Mouse (Mus musculus) left cerebral cortex, postnatal 25 days (tissue): Measurements from ENCODE around the gene Kif5c. TPM values are rescaled to one million over a fixed set of nuclear protein-coding genes. Genes with fewer than 3 reads are reported as not detected.

Experiments used
- DNase-seq, 2 experiments: peaks; one replicate each; pipeline ENCODE4 v3.0.0; 2022; ENCODE audit warnings: low spot score in 2 of 2, mixed read lengths in 1 of 2
- intact Hi-C: fragments of 180-260 bp; cut with DNase I; formaldehyde crosslinking; loops from one replicate; pipeline ENCODE4 v1.15.1; 2025
- total RNA-seq, 2 experiments: library from RNA; stranded (reverse); gene quantifications; 2 replicates each; pipeline ENCODE4 v1.2.3; 2021

Gene Kif5c
- total RNA-seq, 2 experiments from 2014 or later: 577 to 597 TPM

- intact Hi-C loops: loop anchor here (2.0 to 5.0 kb wide), 4 partner anchors 49 to 167 kb away; no protein-coding TSS in a partner anchor
- DNase-seq: peak in 1 of 2 experiments; percentile 41
These were observed 823 bp downstream of the Kif5c start for GRCm38 (mm10) chr2:49619719-49620522.

GRCm38 (mm10) chr2:49620626-49621117, 1.6 kb downstream of the Kif5c start:
- DNase-seq: peak; percentile 56 to 60
- intact Hi-C loops: loop anchor here (5.0 kb wide), 2 partner anchors 92 to 107 kb away; no protein-coding TSS in a partner anchor

- DNase-seq: peak in 1 of 2 experiments; percentile 29
- intact Hi-C loops: loop anchor here (5.0 kb wide), 2 partner anchors 91 to 106 kb away; no protein-coding TSS in a partner anchor
These were observed 2.1 kb downstream of the Kif5c start for GRCm38 (mm10) chr2:49621234-49621633.

- DNase-seq: peak in 1 of 2 experiments; percentile 72
- intact Hi-C loops: no loop called here
These were observed 6.5 kb downstream of the Kif5c start for GRCm38 (mm10) chr2:49625581-49625980.

- intact Hi-C loops: no loop called here
- no peak for DNase-seq
These were observed 8.5 kb downstream of the Kif5c start for GRCm38 (mm10) chr2:49627611-49628010.

- peak in 1 of 2 experiments; percentile 39 for DNase-seq
- intact Hi-C loops: no loop called here
These were observed 9.1 kb downstream of the Kif5c start for GRCm38 (mm10) chr2:49628094-49628705.

- DNase-seq: no peak
- intact Hi-C loops: no loop called here
These were observed 10.1 kb downstream of the Kif5c start for GRCm38 (mm10) chr2:49629181-49629580.

- intact Hi-C loops: no loop called here
- DNase-seq: no peak
These were observed 11.5 kb downstream of the Kif5c start for GRCm38 (mm10) chr2:49630636-49631035.

- no peak for DNase-seq
- intact Hi-C loops: no loop called here
These were observed 14.1 kb downstream of the Kif5c start for GRCm38 (mm10) chr2:49633231-49633630.

GRCm38 (mm10) chr2:49642761-49643160, 23.7 kb downstream of the Kif5c start:
- intact Hi-C loops: no loop called here
- peak in 1 of 2 experiments; percentile 64 for DNase-seq

- no peak for DNase-seq
- intact Hi-C loops: no loop called here
These were observed 24.7 kb downstream of the Kif5c start for GRCm38 (mm10) chr2:49643756-49644155.

- DNase-seq: no peak
- intact Hi-C loops: no loop called here
These were observed 28.5 kb downstream of the Kif5c start for GRCm38 (mm10) chr2:49647591-49647990.

- no peak for DNase-seq
- intact Hi-C loops: no loop called here
These were observed 29.2 kb downstream of the Kif5c start for GRCm38 (mm10) chr2:49648344-49648743.

GRCm38 (mm10) chr2:49648806-49649205, 29.7 kb downstream of the Kif5c start:
- intact Hi-C loops: no loop called here

GRCm38 (mm10) chr2:49649211-49649610, 30.1 kb downstream of the Kif5c start:
- peak in 1 of 2 experiments; percentile 57 for DNase-seq
- intact Hi-C loops: no loop called here

More at GRCm38 (mm10) chr2:49648806-49649205, 29.7 kb downstream of the Kif5c start:
- no peak for DNase-seq

- intact Hi-C loops: no loop called here
- DNase-seq: no peak
These were observed 32.6 kb downstream of the Kif5c start for GRCm38 (mm10) chr2:49651737-49652136.

- intact Hi-C loops: no loop called here
- DNase-seq: no peak
These were observed 35.5 kb downstream of the Kif5c start for GRCm38 (mm10) chr2:49654606-49655005.

GRCm38 (mm10) chr2:49655195-49655873, 36.2 kb downstream of the Kif5c start:
- DNase-seq: peak; percentile 40 to 58
- intact Hi-C loops: no loop called here

- DNase-seq: no peak
- intact Hi-C loops: no loop called here
These were observed 36.7 kb downstream of the Kif5c start for GRCm38 (mm10) chr2:49655874-49656195.

GRCm38 (mm10) chr2:49656988-49657387, 37.9 kb downstream of the Kif5c start:
- intact Hi-C loops: no loop called here
- no peak for DNase-seq
